8 mouse cellular contexts compared by ENCODE assay signal in genomic region chr11:78697753-78698171, GRCm38 (mm10). TPM values are rescaled to one million over a fixed set of nuclear protein-coding genes. Genes with fewer than 3 reads are reported as not detected.
DNase-seq lines count a peak whose midpoint lies in the region; ATAC-seq lines count a peak whose summit lies in the region.

No protein-coding gene starts in this region.

- H3K4me3 ChIP-seq in hindbrain, embryonic 14.5 days (replicated peaks; ENCODE audit: low read length): peak overlapping the region; percentile 92

- WGBS in hindbrain, embryonic 14.5 days: under 1% methylated on average over 12 of the region's 12 CpGs

- H3K27ac ChIP-seq in hindbrain, embryonic 14.5 days: peak overlapping the region; percentile 91

- no peak overlapping the region for H3K9ac ChIP-seq in hindbrain, embryonic 14.5 days

- peak; percentile 97 for DNase-seq in R1 (ENCODE audit: low read depth, low spot score)
- DNase-seq in cerebellum, postnatal 25 days: peak; percentile 88 to 94
- peak; percentile 52 to 70 for DNase-seq in frontal cortex, postnatal 25 days (ENCODE audit: low spot score in 2 of 2)
- peak; percentile 95 for DNase-seq in hindbrain, embryonic 14.5 days (ENCODE audit: low spot score)
- peak; percentile 86 for DNase-seq in layer of hippocampus, postnatal 36 days
- DNase-seq in lung, postnatal 36 days: peak; percentile 98
- DNase-seq in retina, postnatal 1 day: peak; percentile 96
- DNase-seq in urinary bladder, adult 18-20 months (ENCODE audit: low spot score in 2 of 2): peak; percentile 87 to 90

- no peaks in the 10 kb centered on the region for H3K27me3 ChIP-seq in hindbrain, embryonic 14.5 days (ENCODE audit: control insufficient read depth, insufficient read depth, low read length)

- no peaks in the 10 kb centered on the region for H3K9me3 ChIP-seq in hindbrain, embryonic 14.5 days (ENCODE audit: control insufficient read depth, low read length)

- H3K36me3 ChIP-seq in hindbrain, embryonic 14.5 days (replicated peaks; ENCODE audit: control insufficient read depth, insufficient read depth): no peaks in the 10 kb centered on the region

- ATAC-seq in hindbrain, embryonic 14.5 days (ENCODE audit: low FRiP score): peak; percentile 94

- H3K4me1 ChIP-seq in hindbrain, embryonic 14.5 days (replicated peaks; ENCODE audit: control insufficient read depth, insufficient read depth, low read length): peaks cover 36% of the 10 kb centered on the region

- H3K4me2 ChIP-seq in hindbrain, embryonic 14.5 days (replicated peaks): peak overlapping the region; percentile 2

RNA-seq across cellular contexts. Expression of gene Nlk, which starts 0.6 kb away (rescaled TPM):
- 27.4 and 29.3 TPM in 2 replicates for polyA plus RNA-seq in hindbrain, embryonic 14.5 days (2014; fragmentation: Nextera tagmentation; extraction: Ambion mirVana)
- total RNA-seq in layer of hippocampus, postnatal 36 days (2021): 10 to 100 TPM; 43.7 to 45.9 TPM

RNA-seq across cellular contexts. Expression of gene Ccnq, which starts 53.8 kb away (rescaled TPM):
- polyA plus RNA-seq in hindbrain, embryonic 14.5 days (2014; fragmentation: Nextera tagmentation; extraction: Ambion mirVana): 31.8 and 32.0 TPM in 2 replicates
- total RNA-seq in layer of hippocampus, postnatal 36 days (2021): 10 to 100 TPM; 15.0 to 19.4 TPM

Comparison
In these comparisons a context has a peak if more than half of its experiments do, and no peak if none do; other contexts are left out.
1. Peak in every context shown above with its lines: DNase-seq, ATAC-seq, H3K4me3 ChIP-seq and H3K27ac ChIP-seq.